Mouse (Mus musculus) urinary bladder, adult 18-20 months (tissue): ENCODE measurements around the gene Tmem63a.

Experiments used
- DNase-seq, 2 experiments: peaks; one replicate each; pipeline ENCODE4 v3.0.0; 2022; ENCODE audit warnings: low spot score in 2 of 2, mixed read lengths in 2 of 2

Tmem63a gene

DNA sequence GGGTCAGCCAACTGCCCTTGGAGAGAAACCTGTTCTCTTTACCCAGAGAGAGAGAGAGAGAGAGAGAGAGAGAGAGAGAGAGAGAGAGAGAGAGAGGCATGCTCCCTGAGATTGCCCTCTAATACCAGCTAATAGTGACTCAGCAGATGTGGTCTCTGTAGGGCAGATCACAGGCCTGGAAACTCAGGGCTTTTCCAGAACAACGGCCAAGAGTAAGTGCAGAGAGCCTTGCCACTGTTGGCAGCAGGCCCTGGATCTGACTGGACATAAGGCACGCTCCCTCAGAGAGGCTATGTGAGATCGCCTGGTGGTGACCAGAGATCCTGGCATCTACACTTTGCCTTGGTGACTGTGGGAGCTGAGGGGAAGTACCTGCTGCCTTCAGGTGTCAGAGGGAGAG is 67.6 kb downstream of the Tmem63a start:
- peak in 1 of 2 experiments; percentile 55 for DNase-seq

DNA sequence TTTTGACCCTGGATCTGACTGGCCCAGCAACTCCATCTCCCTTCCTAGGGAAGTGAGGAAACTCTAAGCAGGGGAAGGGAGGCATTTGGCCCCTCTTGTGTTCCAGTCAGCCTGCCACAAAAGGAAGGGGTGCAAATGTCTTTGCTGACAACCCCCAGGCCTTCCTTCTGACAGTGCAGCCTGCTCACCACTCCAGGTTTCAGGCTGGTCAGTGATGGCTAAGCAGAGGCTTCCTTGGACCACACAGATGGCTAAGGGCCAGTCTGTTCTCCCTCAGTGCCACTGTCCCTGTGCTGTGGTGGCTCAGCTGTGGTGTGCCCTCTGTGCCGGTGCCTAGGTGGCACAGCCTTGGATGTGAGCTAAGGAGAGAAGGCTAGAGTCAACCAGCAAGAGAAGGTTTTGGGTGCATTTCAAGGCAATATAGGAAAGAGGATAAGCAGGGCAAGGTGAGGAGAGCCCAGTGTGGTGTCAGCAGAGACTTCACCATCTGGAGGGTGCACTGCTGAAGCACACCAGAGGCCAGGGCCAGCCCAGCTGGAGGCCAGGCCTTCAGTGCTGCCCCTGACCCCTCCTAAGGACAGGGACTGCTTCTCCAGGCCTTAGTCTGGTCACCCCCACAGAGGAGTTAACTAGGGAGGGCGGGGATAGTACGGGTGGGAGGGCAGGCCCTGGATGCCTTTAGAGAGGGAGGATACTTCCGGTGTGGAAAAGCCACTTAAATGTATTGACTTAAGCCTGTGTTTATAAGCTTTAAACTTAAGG is 68.2 kb downstream of the Tmem63a start:
- no peak for DNase-seq

DNA sequence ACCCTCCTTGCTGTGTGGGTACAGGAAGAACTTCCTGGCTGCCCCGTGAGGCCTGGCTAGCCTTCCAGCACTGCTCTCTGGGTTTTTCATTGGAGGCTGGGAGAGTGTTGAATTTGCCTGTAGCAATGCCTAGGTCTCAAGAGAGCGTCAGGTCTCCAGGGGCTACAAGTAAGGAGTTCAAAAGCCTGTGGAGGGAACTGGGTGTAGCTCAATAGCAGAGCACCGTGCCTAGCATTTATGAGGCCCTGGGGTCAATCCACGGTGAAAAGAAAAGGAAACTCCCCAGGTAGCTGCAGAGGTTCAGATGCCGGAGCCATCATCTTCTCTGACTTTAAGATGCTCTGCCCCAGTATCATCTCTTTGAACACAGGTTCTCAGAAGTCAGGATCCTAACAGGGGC is 69.5 kb downstream of the Tmem63a start:
- DNase-seq: no peak

DNA sequence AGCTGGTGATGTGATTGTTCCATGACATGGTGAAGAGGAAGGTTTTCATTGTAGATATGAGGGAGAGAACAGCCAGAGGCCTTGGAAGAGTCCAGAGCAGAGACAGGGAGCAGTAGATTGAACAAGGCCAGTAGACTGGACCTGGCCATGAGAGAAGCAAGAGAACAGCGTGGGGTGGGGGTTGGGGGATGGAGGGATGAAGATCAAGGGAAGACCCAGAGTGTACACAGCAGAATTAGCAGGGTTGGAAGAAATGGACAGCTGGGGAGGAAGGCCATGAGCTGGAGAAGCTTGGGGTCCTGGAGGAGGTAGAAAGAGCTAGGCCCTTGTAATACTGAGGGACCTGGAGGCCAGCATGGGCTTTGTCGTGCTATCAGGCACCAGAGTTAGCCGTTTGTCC is 70.3 kb downstream of the Tmem63a start:
- DNase-seq: no peak

DNA sequence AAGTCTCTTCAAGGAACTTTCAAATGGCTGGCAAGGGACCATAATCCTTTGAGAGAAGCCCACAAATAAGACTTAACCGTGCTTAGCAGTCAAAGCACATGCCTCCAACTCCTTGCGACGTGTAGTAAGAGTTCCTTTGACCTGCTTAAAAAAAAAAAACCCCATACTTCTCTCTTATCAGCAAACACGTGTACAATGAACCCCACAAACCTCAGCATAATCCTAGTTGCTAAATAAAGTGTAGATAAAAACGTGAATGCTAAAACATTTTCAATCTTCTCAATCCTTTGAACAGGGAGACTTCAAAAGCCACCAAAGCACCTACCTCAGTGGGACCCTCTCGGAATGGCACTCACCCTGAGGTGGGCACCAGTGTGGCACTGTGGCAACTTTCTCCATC is 71.3 kb downstream of the Tmem63a start:
- DNase-seq: no peak

DNA sequence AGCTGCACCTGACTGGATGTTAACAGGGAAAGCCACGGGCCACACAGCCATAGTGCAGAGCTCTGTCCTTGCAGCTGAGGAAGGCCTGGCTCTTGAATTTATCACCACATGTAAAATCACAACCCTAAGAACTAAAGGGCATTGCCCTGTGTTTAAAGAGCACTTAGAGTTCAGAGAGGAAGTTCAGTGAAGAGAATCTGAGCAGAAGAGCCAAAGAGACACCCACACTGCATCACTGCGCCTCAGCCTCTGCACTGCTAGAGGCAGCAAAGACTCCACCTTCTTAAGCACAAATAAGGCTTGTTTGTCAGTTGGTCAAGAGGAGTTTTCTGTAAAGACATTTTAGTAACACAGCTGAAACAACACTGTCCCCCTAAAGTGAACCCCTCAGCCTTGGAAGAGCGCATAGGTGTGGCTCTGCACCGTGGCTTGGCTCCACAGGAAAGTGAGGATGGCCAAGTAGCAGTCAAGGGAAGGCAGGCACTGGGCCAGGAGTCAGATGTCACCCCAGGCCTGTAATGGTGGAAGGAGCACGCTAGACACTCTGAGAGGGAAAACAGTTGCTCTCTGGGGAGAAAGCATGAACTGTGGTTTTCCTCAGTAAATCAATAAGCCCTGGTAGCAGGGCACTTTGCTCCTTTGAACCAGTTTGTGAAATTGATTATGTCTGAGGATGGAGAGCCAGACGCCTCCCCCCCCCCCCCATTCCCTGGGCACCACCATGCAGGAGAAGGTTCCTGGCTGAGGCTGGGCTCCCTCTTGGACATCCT is 72.8 kb downstream of the Tmem63a start:
- DNase-seq: no peak

DNA sequence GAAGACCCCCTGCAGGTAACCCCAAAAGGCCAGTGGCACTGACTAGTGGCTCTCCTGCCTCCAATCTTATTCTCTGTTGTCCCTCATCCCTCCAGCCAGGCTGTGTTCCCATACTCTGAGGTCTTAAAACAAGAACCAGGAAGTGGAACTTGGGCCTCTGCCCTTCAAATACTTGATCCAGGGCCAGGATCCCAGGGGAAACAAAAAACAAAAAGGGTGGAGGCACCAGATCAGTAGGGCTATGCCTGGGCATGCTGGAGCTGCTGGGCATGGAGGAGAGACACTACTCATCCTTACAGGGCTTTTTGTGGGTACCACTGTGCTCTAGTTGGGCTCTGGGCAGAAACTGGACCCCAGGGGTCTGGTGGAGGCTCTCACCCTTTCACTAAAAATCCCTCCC is 73.4 kb downstream of the Tmem63a start:
- DNase-seq: peak in 1 of 2 experiments; percentile 85

DNA sequence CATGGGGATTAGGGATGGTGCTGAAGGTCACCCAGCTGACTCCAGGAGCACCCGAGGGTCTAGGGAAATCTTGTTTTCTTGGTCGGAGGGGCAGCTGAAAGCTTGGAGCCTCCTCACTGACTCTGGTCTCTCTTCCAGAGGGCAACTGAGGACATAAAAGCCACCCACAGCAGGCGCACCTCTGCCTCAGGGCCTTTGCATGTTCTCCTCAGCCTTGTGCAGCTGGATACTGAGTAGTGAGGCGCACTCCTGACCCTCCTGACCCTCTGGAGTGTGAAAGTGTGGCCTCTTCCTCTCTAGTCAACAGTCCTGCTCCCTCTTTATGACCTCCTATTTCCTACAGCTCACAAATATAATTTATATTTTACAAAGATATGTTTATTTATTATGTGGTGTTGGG is 73.9 kb downstream of the Tmem63a start:
- no peak for DNase-seq

DNA sequence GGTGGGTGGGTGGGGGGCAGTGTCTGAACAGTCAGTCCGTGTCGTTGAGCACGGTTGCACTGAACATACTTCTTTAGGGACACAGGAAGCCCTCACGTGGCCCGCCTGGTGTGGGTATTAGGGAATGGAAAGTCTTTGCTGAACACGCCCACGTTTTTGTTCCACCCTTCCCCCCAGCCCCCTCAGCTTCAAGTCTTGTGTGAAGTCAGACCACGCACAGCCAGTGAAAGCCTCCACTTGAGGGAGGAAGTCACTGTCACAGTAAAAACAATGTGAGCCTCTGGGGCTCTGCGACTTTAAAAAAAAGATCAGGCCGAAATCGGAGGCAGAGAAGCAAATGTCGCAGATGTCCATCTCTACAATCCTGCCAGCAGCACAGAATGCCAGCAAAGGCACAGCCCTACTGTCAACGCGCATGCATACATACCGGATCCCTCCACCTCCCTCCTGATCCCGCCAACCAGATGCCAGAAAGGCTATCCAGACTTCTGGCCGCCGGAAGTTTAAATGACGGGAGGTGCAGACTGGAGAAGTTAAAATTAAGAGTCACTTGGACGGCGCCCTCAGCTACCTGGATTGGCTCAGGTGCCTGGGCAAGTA is 74.5 kb downstream of the Tmem63a start:
- peak; percentile 50 to 78 for DNase-seq

DNA sequence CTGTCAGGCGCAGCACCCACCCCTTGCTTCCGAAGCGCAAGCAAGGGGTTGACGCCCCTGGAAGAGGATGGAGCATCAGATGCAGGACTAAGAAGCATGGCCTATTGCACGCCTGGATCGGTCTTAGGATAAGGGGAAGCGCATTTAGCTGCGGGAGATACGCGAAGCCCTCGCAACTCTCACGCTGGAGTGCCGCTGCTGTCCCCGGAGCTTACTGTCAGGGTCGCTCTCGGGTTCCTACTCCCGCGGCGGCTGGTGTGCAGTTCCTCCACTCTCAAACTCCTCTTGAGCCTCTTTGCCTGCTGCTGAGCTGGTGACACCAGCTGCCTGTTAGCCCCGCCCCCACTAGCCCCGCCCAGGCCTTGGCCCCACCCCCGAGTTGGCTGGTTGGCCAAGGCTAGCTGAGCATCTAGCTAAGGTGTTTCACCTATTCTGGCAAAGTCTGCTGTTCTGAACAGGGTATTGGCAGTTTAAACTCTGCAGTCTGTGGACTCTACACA is 75.1 kb downstream of the Tmem63a start:
- peak; percentile 82 to 85 for DNase-seq

DNA sequence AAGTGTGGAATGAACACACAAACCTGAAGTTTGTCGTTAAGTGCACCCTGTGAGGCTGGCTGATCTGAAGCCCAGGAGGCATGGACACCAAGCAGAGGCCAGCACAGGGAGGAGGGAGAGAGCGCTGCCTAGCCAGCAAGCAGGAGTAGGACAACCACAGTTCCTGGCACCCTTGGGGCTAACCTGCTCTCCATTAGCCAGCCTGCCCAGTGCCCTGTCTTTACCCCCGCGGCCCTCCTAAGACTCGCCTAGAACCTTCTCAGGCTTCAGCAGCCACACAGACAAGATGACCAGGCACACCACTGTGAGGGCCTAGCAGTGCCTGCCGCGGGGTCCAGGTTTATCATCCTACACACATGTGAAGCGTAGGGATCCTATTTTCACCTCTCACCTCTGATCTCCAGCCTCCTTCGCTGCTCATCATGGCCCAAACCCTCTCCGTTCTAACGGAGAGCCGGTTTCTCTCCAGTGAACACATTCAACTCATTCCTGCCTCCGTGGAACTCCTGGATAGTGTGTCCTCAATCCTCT is 75.8 kb downstream of the Tmem63a start:
- DNase-seq: no peak

DNA sequence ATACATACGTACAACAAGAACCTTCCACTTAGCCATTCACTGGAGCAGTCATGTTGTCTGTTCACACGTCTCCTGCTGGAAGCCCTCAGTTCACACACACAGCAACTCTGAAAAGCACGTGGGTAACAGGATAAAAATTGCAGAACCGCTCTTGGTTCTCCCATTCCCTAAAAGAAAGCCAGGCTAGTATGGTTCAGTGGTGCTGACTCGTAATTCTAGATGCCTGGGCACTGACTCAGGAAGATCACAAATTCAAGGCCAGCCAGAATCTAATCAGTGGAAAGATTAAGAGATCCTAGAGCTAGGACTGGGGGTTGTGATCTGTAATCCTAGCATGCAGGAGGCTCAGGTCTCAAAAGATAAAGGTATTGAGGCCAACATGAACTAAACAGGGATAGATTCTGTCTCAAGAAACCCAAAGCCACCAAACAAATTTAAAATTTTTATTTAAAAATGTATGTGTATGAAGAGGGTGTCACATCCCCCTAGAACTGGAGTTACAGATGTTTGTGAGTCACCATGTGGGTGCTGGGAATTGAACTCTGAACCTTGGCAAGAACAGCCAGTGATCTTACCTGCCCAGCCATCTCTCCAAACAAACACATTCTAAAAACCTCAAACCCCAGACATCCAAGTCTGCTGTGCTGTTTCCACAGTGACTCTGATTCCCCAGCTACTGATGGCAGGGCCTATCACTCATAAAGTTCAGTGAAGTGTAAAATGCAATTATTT is 78.8 kb downstream of the Tmem63a start, which contains the start of gene Ephx1:
Gene Ephx1, minus strand, starts transcription at position 149 of the 732 bp plus-strand sequence.
- DNase-seq: no peak

DNA sequence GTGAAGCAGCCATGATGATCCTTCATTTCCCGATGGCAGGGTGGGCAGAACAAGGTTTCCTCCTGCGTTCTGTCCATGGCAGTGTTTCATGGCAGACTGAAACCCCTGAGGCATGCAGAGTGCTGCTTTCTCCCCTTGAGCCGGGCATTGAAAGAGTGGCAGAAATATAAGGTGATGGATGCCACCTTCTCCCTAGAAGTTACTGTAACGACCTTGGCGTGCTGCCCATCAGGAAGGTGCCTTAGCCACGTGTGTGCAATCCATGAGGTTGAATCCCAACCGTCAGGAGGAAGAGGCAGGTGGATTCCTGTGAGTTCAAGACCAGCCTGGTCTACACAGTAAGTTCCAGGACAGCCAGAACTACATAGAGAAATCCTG is 79.3 kb downstream of the Tmem63a start:
- DNase-seq: no peak

DNA sequence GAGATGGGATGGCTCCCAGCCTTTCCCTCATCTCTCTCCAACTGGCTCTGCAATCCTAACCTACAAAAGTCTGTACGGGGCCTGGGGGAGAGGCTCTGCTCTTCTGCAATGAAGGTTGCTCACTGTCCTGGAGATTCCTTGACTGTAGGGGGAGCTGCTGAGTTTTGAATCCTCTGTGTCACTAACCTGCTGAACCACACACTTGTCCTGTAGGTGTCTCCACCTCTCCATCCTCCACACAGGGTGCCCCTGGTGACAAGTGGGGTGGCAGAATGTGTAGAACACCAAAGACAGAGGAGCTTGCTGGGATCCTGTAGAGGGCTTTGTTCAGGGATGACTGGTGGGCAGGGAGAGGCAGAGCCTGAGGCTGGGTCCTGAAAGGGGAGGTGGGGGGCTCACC is 80.1 kb downstream of the Tmem63a start:
- DNase-seq: peak in 1 of 2 experiments; percentile 28
